Mouse (Mus musculus): ENCODE results near the gene Abl2.

DNA sequence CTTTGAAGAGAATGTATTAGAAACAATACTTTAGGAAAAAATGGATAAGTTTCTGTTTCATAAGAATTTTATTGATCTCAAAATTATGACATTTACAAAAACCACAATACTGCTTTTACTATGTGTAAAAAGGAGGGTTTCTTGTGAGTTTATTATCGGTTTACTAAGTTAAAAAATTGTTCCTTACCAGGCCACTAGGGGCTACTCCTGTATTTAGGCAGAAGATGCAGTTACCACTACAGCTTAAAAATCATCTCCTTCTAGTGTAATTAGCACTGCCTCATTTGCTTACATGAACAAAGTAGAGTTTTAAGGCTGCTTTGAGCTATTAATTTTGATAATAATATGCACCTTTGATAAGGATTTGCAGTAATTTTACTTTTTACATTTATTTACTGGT lies 25.6 kb downstream of the Abl2 start:
- TF ChIP-seq CTCF (IDR thresholded peaks at IDR 0.05; ENCODE audit: low read depth, low read length) (peak; percentile 24; the same call in 1 of the 2 replicates), POLR2A (IDR thresholded peaks at IDR 0.05; ENCODE audit: extremely low read depth, insufficient read depth, low read length) (no peak)

All from liver, adult 2 months (tissue).